Mouse (Mus musculus) liver, embryonic 14.5 days (tissue): Measurements from ENCODE around the gene Rab7. TPM values are rescaled to one million over a fixed set of nuclear protein-coding genes. Genes with fewer than 3 reads are reported as not detected.

ENCODE experiments used
- ATAC-seq: fragments of 200-750 bp; cut with Nextera tagmentation; 2 replicates; pipeline ENCODE4 v1.8.0; 2017; ENCODE audit warnings: moderate number of reproducible peaks, mild to moderate bottlenecking, moderate library complexity; ENCODE audit not compliant: insufficient read depth
- DNase-seq, 3 experiments: peaks; one replicate each; pipeline ENCODE4 v3.0.0-alpha.2; 2012 to 2013; ENCODE audit warnings: low read depth in 3 of 3, low spot score in 3 of 3
- H3K27ac ChIP-seq: fragments of 300-500 bp; sonication (generic); 2 replicates; pipeline ENCODE4 v1.5.1; 2014; ENCODE audit warnings: moderate library complexity, mild to moderate bottlenecking, control low read depth, inconsistent platforms
- H3K27me3 ChIP-seq: fragments of 300-500 bp; sonication (generic); 2 replicates; pipeline ENCODE4 v1.6.1; 2014; ENCODE audit warnings: mild to moderate bottlenecking, low read length, moderate library complexity; ENCODE audit not compliant: control insufficient read depth, insufficient read depth
- H3K36me3 ChIP-seq: fragments of 300-500 bp; sonication (generic); replicated peaks from 2 replicates; pipeline ENCODE4 v1.6.1; 2014; ENCODE audit warnings: low read depth; ENCODE audit not compliant: control insufficient read depth, insufficient read depth
- H3K4me1 ChIP-seq, 2 experiments: fragments of 200-500 bp in 1 of 2; fragments of 300-500 bp in 1 of 2; sonication (generic) in 1 of 2; replicated peaks; 2 replicates each; pipeline ENCODE4 v1.6.1; 2012 to 2014; ENCODE audit warnings: antibody characterized with exemption in 1 of 2, inconsistent platforms in 1 of 2, low read length in 1 of 2; ENCODE audit not compliant: control insufficient read depth in 2 of 2, insufficient read depth in 2 of 2
- H3K4me2 ChIP-seq: fragments of 300-500 bp; sonication (generic); 2 replicates; pipeline ENCODE4 v1.6.1; 2014; ENCODE audit warnings: low read depth, mild to moderate bottlenecking, control low read depth, moderate library complexity
- H3K4me3 ChIP-seq, 2 experiments: fragments of 200-500 bp in 1 of 2; fragments of 300-500 bp in 1 of 2; sonication (generic) in 1 of 2; 2 replicates each; pipeline ENCODE4 v1.5.1; 2012 to 2014; ENCODE audit warnings: low read depth in 2 of 2, low read length in 2 of 2, mild to moderate bottlenecking in 2 of 2, control low read depth in 1 of 2, inconsistent platforms in 1 of 2, moderate library complexity in 1 of 2; ENCODE audit not compliant: insufficient read depth in 1 of 2
- H3K9ac ChIP-seq: fragments of 300-500 bp; sonication (generic); replicated peaks from 2 replicates; pipeline ENCODE4 v1.6.1; 2014; ENCODE audit warnings: mild to moderate bottlenecking, control low read depth, moderate library complexity
- H3K9me3 ChIP-seq: fragments of 300-500 bp; sonication (generic); 2 replicates; pipeline ENCODE4 v1.6.1; 2016; ENCODE audit warnings: low read length, mixed read lengths; ENCODE audit not compliant: control insufficient read depth
- CTCF ChIP-seq: IDR thresholded peaks from 2 replicates; pipeline ENCODE4 v1.5.1; 2016; ENCODE audit warnings: antibody characterized with exemption, low read depth, control low read depth
- EP300 ChIP-seq: IDR thresholded peaks from 2 replicates; pipeline ENCODE4 v1.6.1; 2016; ENCODE audit warnings: antibody characterized with exemption, low read depth
- WGBS: fragments of 180-500 bp; shearing (Covaris S2); extraction: QIAGEN DNeasy Blood & Tissue Kit; methylation state at CpG from one replicate; pipeline ENCODE4 v1.1.7; 2014; ENCODE audit not compliant: insufficient replicate concordance; 5-methylcytosine and 5-hydroxymethylcytosine counted together
- polyA plus RNA-seq, 2 experiments: library from polyadenylated mRNA; depleted of rRNA in 1 of 2; stranded (reverse) in 1 of 2; unstranded in 1 of 2; fragments of >200 nt; fragmentation: Nextera tagmentation in 1 of 2; extraction: Ambion mirVana in 1 of 2; gene quantifications; 2 replicates each; pipeline versions ENCODE4 v1.2.1 to v1.2.3; 2012 to 2014

Rab7 gene
- polyA plus RNA-seq, 2 experiments: 76.7 to 110 TPM

DNA sequence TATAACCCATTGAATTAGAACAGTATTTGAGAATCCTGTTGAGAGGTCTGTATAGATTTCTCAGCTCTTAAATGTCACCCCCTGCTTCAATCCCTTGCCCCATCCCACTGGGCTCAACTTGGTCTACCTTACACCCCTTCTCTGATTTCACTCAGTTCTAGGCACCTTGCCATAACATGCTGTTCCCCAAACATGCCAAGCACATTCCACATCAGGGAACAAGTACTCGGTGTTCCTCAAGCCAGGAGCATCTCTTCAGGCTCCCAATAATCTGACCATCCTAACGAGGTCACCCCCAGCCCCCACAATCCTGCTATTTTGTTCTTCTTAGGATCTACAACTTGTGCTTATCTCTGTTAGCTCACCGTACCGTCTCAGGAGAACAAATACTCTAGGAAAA lies 17.3 kb upstream of the Rab7 start:
- 58% methylated on average over 4 of the region's 4 CpGs for WGBS
- TF ChIP-seq CTCF (no peak), EP300 (no peak)
- no peak for DNase-seq

DNA sequence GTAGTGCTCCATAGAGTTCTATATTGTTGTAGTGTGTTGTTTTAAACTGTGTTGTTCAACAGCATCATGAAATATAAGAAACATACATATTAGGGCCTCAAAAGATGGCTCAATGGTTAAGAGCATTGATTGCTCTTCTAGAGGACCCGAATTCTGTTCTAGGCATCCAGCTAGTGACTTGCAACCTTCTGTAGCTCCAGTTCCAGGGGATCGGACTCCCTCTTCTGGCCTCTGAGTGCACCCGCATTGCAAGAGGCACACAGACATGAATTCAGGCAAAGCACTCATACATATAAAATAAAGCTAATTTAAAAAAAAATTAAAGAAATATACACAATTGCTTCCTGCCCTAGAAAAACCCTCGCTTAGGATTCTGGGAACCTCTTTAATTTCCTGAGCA lies 16.3 kb upstream of the Rab7 start:
- 80% methylated on average over 4 of the region's 4 CpGs for WGBS
- no peak for DNase-seq
- Histone ChIP-seq H3K4me3 (no peak overlapping the region), H3K27ac (no peak overlapping the region), H3K27me3 (no peaks in the 10 kb centered on the region), H3K4me1 (peaks cover 0 to 17% of the 10 kb centered on the region in 2 experiments; a peak in 2 of 4 replicates), H3K36me3 (no peaks in the 10 kb centered on the region), H3K9me3 (no peaks in the 10 kb centered on the region), H3K9ac (no peak overlapping the region), H3K4me2 (no peak overlapping the region)
- no peak for ATAC-seq
- no peak for TF ChIP-seq EP300
- 0 out of 2 replicates have a peak, but pooled peaks have one; percentile 13 for TF ChIP-seq CTCF

More for the DNA sequence above, 17.3 kb upstream of the Rab7 start:
- no peak overlapping the region for H3K9ac ChIP-seq
- no peaks in the 10 kb centered on the region for H3K27me3 ChIP-seq
- no peaks in the 10 kb centered on the region for H3K9me3 ChIP-seq
- peaks cover 0 to 9% of the 10 kb centered on the region in 2 experiments; a peak in 2 of 4 replicates for H3K4me1 ChIP-seq
- no peaks in the 10 kb centered on the region for H3K36me3 ChIP-seq
- ATAC-seq: no peak
- no peak overlapping the region for H3K27ac ChIP-seq
- H3K4me3 ChIP-seq: no peak overlapping the region
- no peak overlapping the region for H3K4me2 ChIP-seq

DNA sequence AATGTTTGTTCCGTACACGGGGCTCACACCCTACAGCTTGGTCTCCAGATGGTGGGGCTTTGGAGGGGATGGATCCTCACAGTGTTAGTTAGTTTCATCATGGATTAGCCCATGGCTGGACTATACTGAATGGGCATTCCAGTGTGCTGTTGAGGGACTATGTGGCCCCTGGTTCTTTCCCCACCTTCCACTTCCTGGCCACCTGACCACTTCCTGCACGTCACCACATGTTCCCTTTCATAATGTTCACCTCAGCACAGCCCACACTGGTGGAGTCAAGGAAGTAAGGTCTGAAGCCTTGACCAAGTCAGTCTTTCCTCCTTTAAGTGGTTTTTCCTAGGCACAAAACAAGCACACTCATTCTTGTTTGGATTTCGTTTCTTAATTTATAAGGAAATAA lies 15.5 kb upstream of the Rab7 start:
- Histone ChIP-seq H3K4me1 (peaks cover 0 to 22% of the 10 kb centered on the region in 2 experiments; a peak in 3 of 4 replicates), H3K27ac (no peak overlapping the region), H3K36me3 (no peaks in the 10 kb centered on the region), H3K27me3 (no peaks in the 10 kb centered on the region), H3K4me3 (no peak overlapping the region), H3K9me3 (no peaks in the 10 kb centered on the region), H3K9ac (no peak overlapping the region), H3K4me2 (no peak overlapping the region)
- WGBS: 44% methylated on average over 4 of the region's 4 CpGs
- ATAC-seq: no peak
- TF ChIP-seq CTCF (no peak), EP300 (no peak)
- no peak for DNase-seq

DNA sequence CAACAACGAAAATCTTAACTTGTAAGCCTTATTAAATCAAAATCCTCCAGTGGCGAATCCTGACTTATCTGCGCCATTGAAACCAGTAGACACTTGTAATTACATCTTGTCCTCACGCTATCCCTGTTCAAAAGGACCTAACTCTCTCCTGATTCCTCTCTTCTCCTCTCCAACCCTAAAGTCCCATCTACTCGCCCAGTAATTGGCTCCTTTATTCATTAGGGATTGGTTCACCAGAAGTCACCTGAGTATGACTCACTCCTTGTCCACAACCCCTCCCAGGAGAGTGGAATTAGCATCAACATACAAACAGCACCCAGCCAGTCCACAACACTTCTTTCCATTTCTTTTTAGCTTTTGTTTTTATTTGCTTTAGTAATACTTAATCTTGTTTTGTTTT lies 14.8 kb upstream of the Rab7 start:
- Histone ChIP-seq H3K27ac (no peak overlapping the region), H3K9ac (no peak overlapping the region), H3K4me1 (peaks cover 0 to 18% of the 10 kb centered on the region in 2 experiments; a peak in 3 of 4 replicates), H3K36me3 (no peaks in the 10 kb centered on the region), H3K4me2 (no peak overlapping the region), H3K4me3 (no peak overlapping the region), H3K9me3 (no peaks in the 10 kb centered on the region), H3K27me3 (no peaks in the 10 kb centered on the region)
- TF ChIP-seq EP300: no peak
- TF ChIP-seq CTCF: no peak
- ATAC-seq (no peak), DNase-seq (no peak)
- WGBS: 68% methylated on average over 5 of the region's 5 CpGs

DNA sequence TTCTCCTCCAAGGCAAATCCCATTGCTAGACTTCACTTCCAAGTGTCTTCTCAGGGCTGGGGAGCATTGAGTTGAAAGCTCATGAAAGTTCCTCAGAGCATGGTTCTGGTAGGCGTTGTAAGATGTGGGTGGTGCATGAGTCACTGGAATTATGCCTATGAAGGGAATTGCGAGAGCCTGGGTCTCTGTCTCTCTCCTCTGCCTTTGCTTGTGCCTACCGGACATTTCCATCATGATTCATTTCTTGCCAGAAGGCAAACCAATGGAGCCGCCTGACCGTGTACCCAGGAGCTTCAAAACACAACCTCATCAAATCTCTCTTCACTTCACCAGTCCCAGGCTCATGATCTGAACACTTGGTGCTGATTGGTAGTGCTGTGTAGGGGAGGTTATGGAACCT lies 11.8 kb upstream of the Rab7 start:
- Histone ChIP-seq H3K4me3 (no peak overlapping the region), H3K9ac (no peak overlapping the region), H3K36me3 (no peaks in the 10 kb centered on the region), H3K27ac (no peak overlapping the region), H3K27me3 (no peaks in the 10 kb centered on the region), H3K4me1 (peaks cover 0 to 17% of the 10 kb centered on the region in 2 experiments; a peak in 3 of 4 replicates), H3K9me3 (no peaks in the 10 kb centered on the region), H3K4me2 (no peak overlapping the region)
- WGBS: 63% methylated on average over 5 of the region's 5 CpGs
- TF ChIP-seq CTCF (no peak), EP300 (no peak)
- DNase-seq (no peak), ATAC-seq (no peak)
